Mouse (Mus musculus) lung, adult 2 months (tissue): ENCODE data around the gene Vps50.

ENCODE experiments used
- CTCF ChIP-seq: fragments of 200-500 bp; IDR thresholded peaks from 2 replicates; pipeline ENCODE4 v1.5.1; 2011; ENCODE audit warnings: mild to moderate bottlenecking, low read length, control low read depth; ENCODE audit not compliant: insufficient read depth
- POLR2A ChIP-seq: fragments of 200-500 bp; IDR thresholded peaks from 2 replicates; pipeline ENCODE4 v1.6.1; 2011; ENCODE audit warnings: low read depth, mild to moderate bottlenecking, control low read depth, low read length, borderline replicate concordance; ENCODE audit errors: extremely low read depth

DNA sequence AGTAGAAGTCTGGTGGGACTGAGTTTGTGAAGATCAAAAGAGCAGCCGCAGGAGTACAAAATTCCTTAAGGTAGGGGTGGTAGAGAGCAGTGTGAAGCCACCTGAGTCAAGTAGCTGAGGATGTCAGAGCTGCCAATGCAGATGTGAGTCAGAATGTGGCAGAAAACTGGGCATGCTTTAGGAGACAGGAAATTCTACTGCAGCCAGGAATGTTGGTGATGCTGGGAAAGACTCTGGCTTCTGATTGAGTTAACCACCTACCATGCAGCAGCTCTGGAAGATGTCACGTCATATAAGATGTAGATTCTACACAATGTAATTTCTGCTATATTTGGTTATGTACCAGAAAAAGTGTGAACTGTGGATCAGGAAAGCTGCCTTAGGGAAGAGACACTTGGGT, 114.6 kb downstream of the Vps50 start:
- TF ChIP-seq CTCF: no peak
- TF ChIP-seq POLR2A: no peak
